Mouse (Mus musculus): ENCODE data around the gene Dnah7a.
A peak's percentile ranks its signal among the peaks of the same experiment; 100 is the strongest.
"Not testable (repeated sequence)": the region's sequence is repeated elsewhere in the genome, so short reads cannot be mapped to it uniquely, and the experiment has no call there.

Dnah7a gene

DNA sequence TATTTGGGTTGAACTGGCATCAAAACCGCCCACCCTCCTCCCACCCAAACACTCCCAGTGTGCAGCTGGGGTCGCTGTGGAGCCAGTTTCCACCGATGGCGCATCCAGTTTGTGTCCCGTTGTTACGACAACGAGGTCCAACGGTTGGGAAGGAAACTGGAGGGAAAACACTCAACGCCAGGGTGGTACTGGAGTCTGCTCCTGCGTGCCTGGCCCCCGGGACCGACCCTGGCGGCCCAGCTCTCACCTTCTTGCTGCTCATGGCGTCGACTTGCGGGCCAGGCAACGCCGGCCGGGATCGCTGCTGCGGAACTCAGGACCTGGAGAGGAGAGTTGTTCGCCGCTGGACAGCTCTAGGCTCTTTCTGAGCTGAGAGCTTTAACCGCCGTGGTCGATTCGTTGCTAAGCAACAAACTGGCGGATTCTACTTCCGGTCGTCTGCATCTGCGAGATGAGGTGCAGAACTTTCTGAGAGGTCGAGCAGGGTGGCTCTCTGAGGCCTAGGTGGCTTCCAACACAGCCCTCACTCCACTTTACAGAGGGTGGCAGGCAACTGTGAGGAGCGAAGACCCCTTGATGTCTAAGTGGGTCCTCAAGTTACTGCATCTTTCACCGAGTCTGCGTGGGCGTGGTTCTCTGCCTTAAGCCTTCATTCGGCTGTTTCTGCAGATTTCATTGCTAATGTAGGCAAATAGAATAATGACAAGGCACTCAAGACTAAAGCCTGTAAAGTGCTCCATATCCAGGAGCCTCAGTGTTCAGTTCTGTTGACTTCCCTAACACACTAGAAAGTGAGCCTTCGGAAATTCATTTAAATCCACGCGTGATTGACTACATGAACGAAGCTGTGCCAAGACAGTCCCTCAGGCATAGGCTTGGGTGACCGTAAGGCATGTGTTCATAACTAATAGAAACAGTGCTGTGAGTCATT, at the start of gene Dnah7a:
Dnah7a (minus strand) TSS at position 354 of the 931 bp plus-strand sequence.
- DNase-seq (ENCODE audit: low spot score) = peak; percentile 86

DNA sequence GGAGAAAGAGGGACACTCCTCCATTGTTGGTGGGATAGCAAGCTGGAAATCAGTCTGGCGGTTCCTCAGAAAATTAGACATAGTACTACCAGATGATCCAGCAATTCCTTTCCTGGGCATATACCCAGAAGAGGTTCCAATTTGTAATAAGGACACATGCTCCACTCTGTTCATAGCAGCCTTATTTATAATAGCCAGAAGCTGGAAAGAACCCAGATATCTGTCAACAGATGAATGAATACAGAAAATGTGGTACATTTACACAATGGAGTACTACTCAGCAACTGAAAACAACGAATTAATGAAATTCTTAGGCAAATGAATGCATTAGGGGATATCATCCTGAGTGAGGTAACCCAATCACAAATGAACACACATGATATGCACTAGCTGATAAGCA, 46.9 kb upstream of the Dnah7a start:
- DNase-seq (ENCODE audit: low spot score) = not testable (repeated sequence)

DNA sequence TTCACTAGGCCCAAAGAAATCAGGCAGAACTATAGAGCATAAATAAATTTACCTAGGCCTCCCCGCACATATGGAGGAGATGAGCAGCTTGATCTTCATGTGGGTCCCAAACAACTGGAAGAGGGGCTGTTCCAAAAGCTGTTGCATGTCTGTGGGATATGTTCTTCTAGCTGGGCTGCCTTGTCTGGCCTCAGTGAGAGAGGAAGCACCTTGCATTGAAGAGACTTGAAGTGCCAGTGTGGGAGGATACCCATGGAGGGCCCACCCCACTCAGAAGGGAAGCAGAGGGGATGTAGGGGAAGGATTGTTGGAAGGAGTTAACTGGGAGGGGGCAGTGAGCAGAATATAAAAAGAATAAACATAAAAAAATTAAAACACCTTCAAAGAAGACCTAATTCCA, 44.6 kb upstream of the Dnah7a start:
- DNase-seq (ENCODE audit: low spot score) = no peak

DNA sequence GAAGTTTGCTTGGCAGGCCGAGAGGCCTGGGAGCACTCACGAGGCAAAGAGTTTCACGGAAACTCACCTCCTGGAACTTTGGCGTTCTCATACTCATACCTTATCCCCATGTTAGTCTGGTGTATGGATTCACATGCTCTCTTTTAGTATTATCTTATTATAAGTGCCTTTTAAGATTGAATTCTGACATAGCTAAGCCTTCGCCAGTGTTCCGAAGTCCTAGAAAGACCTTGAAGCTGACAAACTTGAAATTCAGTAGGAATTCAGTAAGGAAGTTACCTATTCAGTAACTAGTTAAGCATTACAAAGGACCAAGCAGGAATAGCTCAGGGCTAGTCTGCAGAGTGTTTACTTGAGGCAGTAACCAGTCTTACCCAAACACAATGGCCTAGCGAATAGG, 44.1 kb upstream of the Dnah7a start:
- DNase-seq (ENCODE audit: low spot score) = not testable (repeated sequence)

DNA sequence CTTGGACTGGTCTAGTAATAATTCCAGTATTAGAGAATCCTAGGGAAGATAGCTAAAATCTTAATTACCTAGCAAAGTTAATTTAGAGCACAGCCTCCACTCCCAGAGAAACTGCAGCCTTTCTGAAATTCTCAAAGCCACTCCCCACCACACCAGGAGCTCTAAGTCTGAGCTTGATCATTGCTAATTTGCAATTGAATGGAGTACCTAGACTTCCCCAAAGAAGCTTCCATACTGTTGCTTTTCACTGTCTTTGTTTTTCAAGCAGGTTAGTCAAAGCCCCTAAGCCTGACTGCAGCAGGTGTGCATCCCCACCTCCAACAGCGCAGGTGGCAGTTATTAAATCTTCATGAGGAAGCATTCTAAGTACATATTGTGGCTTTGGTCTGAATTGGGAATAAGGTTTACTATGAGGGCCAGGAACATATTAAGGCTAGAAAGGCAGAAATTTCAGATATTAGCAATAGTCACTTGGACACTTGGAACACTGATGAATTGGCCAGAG, 43.3 kb upstream of the Dnah7a start:
- not testable (repeated sequence) for DNase-seq (ENCODE audit: low spot score)

DNA sequence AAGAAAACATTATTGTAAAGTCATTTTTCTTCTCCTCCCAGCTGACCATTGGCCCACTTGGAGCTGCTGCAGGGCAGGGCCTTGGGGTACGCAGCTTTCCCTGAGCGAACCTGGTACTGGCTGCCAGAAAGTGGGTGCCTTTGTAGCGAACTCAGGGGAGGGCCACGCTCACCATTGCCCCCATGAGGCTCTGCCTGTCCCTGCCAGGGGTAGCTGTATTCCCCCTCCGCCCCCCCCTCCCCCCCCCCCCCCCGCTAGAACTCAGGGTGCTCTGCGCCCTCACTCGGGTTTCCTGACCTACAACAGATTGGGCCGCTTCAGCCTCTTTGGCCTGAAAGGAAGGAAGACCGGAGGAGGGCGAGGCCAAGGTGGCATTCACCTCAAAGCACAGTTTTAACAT, 42.0 kb upstream of the Dnah7a start:
- no peak for DNase-seq (ENCODE audit: low spot score)

DNA sequence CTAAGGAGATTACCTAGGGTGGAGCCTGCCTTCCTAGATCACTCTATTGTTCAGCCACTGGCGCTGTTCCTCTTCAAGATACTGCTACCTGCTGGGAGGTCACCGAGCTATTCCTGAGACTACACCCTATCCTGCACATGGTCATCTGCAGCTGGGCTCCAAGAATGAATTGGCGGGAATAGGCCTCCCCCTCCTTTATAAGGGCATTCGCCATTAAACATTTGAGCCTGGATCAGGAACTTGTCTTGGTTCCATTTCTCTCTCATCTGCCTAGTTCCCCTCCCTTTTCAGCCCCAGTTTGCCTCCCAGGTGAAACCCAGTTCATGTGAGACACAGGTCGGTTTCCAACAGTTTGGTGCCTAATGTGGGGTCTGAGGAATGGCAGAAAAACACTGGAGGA, 39.4 kb upstream of the Dnah7a start:
- DNase-seq (ENCODE audit: low spot score) = no peak

DNA sequence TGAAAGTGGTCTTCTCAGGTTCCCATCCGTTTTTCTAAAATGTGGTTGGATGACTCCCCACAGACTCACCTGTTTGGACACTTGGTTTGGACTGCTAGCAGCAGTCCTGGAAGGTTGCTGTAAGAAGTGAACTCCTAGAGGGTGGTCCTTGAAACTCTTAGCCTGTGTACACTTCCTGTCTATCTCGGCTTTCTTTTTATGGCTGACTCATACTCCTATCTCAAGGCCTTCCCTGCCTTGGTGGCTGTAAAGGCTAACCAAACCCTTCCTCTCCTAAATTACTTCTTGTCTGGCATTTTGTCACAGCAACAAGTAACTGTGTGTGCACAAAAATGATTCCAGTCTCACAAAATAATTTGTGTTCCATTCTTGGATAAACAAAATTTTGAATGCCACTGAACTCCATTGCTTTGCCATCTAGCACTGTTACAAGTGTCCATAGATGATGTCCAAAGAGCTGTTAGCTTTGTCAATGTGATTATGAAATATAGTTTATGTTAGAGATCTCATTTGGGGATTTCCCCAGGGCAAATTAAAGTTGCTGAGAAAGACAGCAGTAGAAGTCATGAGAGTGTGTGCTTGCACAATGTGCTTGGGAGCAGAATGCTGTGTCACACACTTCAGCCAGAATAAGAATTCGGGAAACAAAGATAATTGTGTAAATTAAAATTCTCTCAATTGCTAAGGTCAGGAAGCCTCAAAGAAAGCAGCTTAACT, 35.3 kb upstream of the Dnah7a start:
- DNase-seq (ENCODE audit: low spot score) = no peak

DNA sequence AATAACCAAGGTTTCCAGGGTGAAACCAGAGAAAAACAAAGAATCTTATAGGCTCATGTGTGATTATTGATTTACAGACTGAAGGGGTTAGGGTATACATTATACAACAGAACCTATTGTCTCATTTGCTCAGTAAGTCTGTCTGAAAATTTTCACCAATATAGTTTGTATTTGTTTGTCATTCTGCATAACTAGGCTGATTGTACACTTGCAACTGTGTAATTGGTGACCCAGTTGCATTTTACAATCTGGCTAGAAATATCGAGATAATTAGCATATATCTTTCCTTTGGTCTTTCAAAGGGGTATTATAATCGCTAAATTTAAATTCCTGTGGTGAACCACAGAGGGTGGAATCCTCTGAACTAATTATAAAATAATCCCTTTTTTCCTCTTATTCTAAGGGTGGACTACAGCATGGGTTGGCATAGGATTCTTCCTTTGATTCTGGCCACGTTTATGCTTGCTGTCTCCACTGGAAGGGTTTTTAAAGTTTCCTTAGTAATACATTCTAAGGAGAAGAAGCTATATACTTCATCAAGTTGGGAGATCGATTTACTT, 34.3 kb upstream of the Dnah7a start:
- no peak for DNase-seq (ENCODE audit: low spot score)

DNA sequence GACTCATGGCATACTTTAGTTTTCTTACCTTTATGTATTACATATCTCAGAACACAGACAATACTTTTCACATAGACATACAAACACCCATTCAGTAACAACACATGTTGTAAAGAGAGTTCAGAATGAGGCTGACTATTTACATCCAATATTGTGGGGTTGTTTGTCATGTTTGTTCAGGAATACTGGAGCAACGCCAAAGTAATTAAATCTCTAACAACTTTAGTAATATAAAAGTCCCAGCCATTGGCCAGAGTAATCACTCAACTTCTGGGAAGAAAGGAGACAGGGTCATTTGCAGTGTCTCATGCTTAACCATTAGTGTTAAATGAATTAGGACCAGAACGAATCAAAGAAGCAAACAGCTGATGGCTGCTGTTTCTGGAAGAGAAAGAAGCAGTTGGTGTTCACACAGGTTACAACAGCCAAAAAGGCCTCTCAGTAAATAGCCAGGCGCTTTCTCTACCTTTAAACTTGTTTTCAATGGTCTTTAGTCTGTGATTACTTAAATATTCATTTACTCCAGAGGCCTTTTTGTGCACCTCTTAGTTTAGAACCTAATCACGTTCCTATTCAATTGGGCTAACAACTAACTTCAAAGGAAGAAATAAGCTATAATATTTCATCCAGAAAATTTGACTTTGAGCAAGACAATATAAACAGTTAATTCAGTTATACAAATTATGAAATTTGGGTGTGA, 33.6 kb upstream of the Dnah7a start:
- not testable (repeated sequence) for DNase-seq (ENCODE audit: low spot score)

DNA sequence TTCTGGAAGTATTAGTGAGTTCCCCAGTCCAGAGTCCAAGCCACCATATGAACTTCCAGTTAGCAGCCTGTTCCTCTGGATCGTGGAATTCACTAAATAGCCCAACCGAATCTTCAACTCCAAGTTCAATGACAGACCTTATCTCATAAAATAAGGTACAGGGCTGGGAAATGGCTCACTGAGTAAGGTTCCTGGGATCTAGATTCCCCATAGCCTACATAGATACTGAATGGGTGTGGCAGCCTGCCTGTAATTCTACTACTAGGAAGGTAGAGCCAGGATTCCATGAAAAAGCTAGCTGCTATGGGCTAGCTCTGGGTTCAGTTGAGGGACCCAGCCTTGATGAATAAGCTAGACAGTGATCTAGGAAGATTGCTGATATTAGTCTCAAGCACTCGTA, 30.0 kb upstream of the Dnah7a start:
- no peak for DNase-seq (ENCODE audit: low spot score)

DNA sequence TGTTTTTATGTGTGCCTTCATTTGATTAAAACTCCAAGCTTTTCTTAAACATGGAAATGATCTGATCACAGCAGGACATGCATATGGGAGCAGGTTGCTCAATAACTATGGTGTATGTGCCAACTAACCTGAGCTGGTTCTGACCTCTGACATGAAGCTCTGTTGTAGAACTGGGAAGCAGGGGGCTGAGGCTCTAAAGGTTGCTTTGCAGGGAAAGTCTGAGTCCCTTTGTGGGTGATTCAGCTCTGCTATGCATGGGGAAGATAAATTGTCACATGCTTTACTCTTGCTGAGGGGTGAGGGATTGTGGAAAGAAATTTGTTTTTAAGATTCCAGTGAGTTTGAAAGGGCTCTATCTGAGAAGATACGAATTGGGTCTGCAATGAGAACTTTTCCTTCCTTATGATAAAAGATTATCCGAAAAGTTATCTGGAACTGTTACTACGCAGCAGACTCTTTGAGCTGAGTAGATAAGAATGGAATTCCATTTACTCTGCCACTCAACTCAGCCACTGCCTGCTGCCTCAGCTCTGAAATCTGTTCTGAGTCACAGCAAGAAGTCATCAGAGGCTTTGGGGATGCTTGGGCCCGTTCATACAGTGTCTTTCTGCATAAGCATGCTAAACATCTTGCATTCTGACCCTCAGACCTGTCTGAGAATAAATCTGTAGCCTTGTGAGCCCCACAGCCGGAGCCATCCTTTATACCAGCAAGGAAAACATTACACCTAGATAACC, 22.1 kb upstream of the Dnah7a start:
- no peak for DNase-seq (ENCODE audit: low spot score)

DNA sequence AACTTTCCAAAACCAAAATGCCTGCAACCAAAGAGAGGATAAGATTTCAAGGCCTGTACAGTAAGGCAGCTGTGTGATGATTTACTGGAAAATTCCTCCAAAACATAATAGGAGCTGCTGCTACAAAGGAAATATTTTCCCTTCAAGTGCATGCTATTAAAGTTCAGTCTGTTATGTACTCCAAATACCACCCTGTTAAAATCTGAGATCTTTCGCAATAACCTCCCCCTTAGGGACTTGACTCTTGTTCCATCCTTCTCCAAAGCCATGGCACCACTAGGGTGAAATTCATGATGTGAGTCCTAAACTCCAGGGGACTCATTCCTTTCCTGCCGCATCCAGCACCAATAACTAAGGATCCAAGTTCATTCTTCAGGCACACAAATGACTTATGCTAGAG, 20.3 kb upstream of the Dnah7a start:
- DNase-seq (ENCODE audit: low spot score) = no peak

DNA sequence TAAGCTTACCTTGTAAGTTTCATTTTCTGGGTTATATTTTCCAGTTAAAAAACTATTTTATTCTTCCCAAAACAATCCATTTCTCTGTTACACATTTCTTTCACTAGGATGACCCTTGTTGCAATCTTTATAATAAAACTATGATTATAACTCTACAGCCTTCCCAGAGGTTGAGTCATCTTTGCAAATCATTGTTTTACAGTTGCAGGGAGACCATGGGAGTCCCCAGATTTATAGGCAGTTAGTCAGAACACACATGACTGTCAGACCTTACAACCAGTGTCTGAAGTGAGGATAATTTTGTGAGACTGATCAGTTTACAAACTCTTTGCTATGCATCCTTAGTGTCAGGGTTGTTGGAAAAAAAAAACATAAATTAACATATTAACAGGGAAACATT, 14.8 kb upstream of the Dnah7a start:
- no peak for DNase-seq (ENCODE audit: low spot score)

DNA sequence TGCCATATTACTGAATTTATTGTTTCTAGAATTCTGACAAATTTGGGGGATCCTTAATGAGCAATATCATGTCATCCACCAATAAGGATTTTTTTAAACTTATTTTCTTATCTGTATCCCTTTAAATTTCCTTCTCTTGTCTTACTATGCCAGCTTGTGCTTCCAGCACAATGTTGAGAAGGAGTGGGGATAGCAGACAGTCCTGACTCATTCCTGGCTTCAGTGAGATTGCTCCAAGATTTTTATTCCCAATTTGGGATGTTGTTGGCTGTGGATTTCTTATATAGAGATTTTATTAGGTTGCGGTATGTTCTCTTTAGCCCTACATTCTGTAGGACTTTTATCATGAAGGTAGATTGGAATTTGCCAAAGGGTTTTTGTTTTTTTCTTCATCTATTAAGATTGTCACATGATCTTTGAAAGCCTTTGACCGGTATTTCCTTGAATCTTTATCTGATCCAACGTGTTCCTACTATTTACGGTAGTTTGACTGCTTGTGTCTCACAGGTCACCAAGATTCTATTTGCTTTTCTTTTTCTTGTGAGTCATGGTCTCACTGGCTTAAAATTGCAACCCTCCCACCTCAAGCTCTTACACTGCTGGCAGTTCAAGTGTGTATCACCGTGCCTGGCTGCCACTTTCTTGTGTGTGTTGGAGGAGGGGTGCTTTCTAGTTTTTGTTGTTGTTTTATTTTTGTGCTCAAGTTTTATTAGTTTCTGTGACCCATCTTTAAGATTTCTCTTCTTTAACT, 14.2 kb upstream of the Dnah7a start:
- DNase-seq (ENCODE audit: low spot score) = no peak

DNA sequence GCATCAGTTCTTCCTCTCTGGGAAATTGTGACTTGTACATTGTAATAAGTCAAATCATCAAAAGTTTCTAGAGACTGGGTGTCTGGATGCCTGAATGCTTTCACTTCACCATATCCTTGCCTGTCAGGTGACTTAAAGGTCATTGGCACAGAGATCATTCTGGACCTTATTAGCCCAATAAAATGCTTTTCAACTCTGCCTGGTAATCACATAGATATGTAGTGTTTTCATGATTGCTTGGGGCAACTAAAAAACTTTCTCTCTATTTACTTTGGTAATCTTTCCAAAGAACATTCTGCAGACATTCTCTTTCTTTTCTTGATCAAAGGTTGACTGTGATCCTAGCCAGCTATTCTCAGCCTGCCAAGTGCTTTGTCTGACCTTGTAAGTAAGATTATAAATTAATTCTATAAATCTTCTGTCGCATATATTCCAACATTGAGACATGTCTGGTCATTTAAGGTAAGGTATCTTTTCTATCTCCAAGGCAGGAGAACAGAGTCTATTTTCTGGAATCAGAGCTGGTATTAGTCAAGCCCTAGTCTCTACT, 9.5 kb upstream of the Dnah7a start:
- DNase-seq (ENCODE audit: low spot score) = no peak

DNA sequence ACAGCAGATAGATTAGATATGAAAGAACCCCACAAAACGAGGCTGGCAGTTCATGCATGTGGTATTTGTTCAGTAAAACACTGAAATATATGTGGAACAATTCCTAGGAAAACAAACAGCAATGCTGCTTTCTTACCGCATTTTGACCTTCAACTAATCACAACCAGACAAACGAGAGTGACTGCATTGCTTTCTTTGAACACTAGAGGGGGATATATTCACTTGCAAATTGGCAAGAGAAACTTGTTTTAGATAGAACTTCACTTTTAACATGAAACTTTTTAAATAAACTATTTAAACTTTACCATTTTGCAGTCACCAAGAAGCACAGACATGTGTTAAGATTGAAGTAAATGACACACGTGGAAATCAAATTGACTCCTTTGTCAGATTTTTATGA, 8.9 kb upstream of the Dnah7a start:
- peak; percentile 92 for DNase-seq (ENCODE audit: low spot score)

DNA sequence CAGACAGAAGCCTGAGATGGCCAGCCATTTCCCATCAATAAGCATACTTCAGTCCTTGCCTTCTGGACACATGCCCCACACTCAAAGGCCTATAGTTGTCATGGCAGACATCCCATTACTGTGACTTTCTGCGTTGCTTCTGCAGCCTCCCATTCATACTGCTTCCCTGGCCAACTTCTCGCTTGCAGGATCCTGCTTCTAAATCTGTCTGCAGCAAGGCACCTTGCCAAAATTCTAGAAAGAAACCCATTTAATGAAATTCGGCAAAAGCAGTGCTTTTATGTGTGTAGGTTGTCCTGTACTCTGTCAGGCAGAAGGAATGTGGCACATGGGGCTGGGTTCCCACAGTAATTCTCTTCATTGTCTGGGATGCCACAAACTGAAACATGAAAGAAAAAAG, 6.8 kb upstream of the Dnah7a start:
- not testable (repeated sequence) for DNase-seq (ENCODE audit: low spot score)

DNA sequence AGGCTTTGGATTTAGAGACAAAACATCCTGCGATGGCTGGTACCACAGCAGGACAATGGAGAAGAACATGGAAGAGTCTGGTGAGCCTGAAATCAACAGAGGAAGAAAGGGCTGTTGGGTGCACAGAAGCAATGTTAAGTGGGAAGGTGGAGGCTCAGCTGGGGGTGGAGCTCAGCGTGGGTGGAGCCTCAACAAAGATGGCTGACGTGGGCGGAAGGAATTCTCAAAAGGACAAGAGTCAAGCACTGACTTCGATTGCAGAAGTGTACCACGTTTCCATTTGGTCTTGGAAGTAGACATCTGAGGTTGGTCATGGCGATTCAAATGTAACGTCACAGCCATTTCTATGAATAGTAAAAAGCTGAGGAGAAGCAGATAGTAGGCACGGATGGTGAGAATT, 4.5 kb upstream of the Dnah7a start:
- DNase-seq (ENCODE audit: low spot score) = no peak

DNA sequence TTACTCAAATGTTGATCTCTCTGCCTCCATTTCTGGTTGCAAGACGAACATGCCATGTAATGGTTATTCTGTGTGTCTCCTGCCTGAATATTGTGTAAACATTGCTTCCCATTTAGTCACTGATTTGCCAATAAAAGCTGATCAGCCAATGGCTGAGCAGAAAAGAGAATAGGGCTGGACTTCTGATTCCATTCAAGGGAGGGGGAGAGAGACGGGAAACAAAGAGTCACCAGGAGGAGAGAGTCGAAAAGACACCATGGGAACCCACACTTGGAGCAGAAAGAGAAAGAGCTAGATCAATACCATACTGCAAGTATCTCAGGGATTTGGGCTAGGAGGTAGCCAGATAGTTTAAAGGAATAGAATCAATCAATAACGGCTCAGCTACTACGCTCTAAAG, 3.0 kb upstream of the Dnah7a start:
- not testable (repeated sequence) for DNase-seq (ENCODE audit: low spot score)

Measured in embryo, embryonic 10.5 days (tissue).